In genomic region chr3:29027726-29028125, GRCm38 (mm10) we compare ENCODE assay signal across 25 mouse cellular contexts. TPM values are rescaled to one million over a fixed set of nuclear protein-coding genes. Genes with fewer than 3 reads are reported as not detected.
DNase-seq lines count a peak whose midpoint lies in the region; ATAC-seq and TF ChIP-seq lines count a peak whose summit lies in the region.
"Had no signal": no experiment of that assay in that cellular context is flagged by ENCODE, and none has a peak within 500 bp of the region (broad histone marks: within the 10 kb centered on the region; RNA-seq: fewer than 3 reads in every experiment).

No protein-coding gene starts in this region.

- no peaks in the 10 kb centered on the region for H3K27me3 ChIP-seq in cerebellum, adult 2 months (ENCODE audit: control insufficient read depth, insufficient read depth, low read length)
- no peaks in the 10 kb centered on the region for H3K27me3 ChIP-seq in midbrain, embryonic 11.5 days (ENCODE audit: control insufficient read depth, insufficient read depth, low read length)
- H3K27me3 ChIP-seq in midbrain, postnatal 0 days (ENCODE audit: insufficient read depth, low read length): no peaks in the 10 kb centered on the region
- H3K27me3 ChIP-seq: CH12.LX had no signal

- H3K4me3 ChIP-seq in cerebellum, adult 2 months (replicated peaks; ENCODE audit: insufficient read depth, low read depth, low read length): no peak overlapping the region
- no peak overlapping the region for H3K4me3 ChIP-seq in left cerebral cortex, adult 2 months
- H3K4me3 ChIP-seq in midbrain, embryonic 11.5 days (ENCODE audit: low read depth, low read length): no peak overlapping the region
- H3K4me3 ChIP-seq in midbrain, postnatal 0 days (ENCODE audit: low read depth, low read length): no peak overlapping the region

- 15% methylated on average over 2 of the region's 2 CpGs for WGBS in cerebellum, adult 2 months
- 89% methylated on average over 2 of the region's 2 CpGs for WGBS in midbrain, embryonic 11.5 days
- 89% methylated on average over 2 of the region's 2 CpGs for WGBS in midbrain, postnatal 0 days

- no peaks in the 10 kb centered on the region for H3K9me3 ChIP-seq in midbrain, embryonic 11.5 days (ENCODE audit: control insufficient read depth, low read length)
- H3K9me3 ChIP-seq in midbrain, postnatal 0 days (ENCODE audit: low read length): no peaks in the 10 kb centered on the region
- H3K9me3 ChIP-seq: G1E had no signal

- no peak overlapping the region for H3K9ac ChIP-seq in midbrain, embryonic 11.5 days (ENCODE audit: low read length)
- H3K9ac ChIP-seq in midbrain, postnatal 0 days (replicated peaks; ENCODE audit: low read length, poor library complexity, severe bottlenecking): no peak overlapping the region

- DNase-seq in cerebellum, postnatal 10 days: peak; percentile 67 to 82
- no peak for DNase-seq in cerebellum, adult 9-10 months
- peak; percentile 70 to 74 for DNase-seq in cerebellum, postnatal 14 days
- no peak for DNase-seq in cerebellum, adult 2 months
- DNase-seq in left cerebral cortex, postnatal 4 days: peak; percentile 9
- no peak for DNase-seq in left cerebral cortex, adult 2 months (ENCODE audit: extremely low spot score in 1 of 2, low spot score in 2 of 2)
- DNase-seq in midbrain, embryonic 11.5 days (ENCODE audit: low spot score, missing footprints): peak; percentile 60
- DNase-seq in midbrain, postnatal 0 days (ENCODE audit: low spot score): no peak
- DNase-seq: adrenal gland, adult 2 months; adrenal gland, adult 8-10 months; adrenal gland, postnatal 10 days; adrenal gland, postnatal 14 days; adrenal gland, postnatal 25 days; adrenal gland, postnatal 36 days; B cell, adult 2 months; cerebellum, adult 11 months; cerebellum, adult 11-12 months had no signal

- no peak for TF ChIP-seq CTCF in cerebellum, adult 2 months (IDR thresholded peaks at IDR 0.05; ENCODE audit: borderline replicate concordance, insufficient read depth, low read depth, low read length)
- no peak for TF ChIP-seq CTCF in left cerebral cortex, adult 2 months (IDR thresholded peaks at IDR 0.05)
- no peak for TF ChIP-seq CTCF in midbrain, postnatal 0 days (IDR thresholded peaks at IDR 0.05)

- H3K27ac ChIP-seq in cerebellum, adult 2 months (ENCODE audit: insufficient read depth, low read length): no peak overlapping the region
- no peak overlapping the region for H3K27ac ChIP-seq in left cerebral cortex, adult 2 months
- H3K27ac ChIP-seq in midbrain, embryonic 11.5 days (ENCODE audit: low read depth, low read length): no peak overlapping the region
- no peak overlapping the region for H3K27ac ChIP-seq in midbrain, postnatal 0 days (ENCODE audit: low read depth, low read length)

- no peaks in the 10 kb centered on the region for H3K4me1 ChIP-seq in cerebellum, adult 2 months (ENCODE audit: control insufficient read depth, insufficient read depth, low read length)
- no peaks in the 10 kb centered on the region for H3K4me1 ChIP-seq in midbrain, embryonic 11.5 days (ENCODE audit: control insufficient read depth, insufficient read depth, low read length)
- no peaks in the 10 kb centered on the region for H3K4me1 ChIP-seq in midbrain, postnatal 0 days (ENCODE audit: insufficient read depth, low read length)

- TF ChIP-seq POLR2A in cerebellum, adult 2 months (IDR thresholded peaks at IDR 0.05; ENCODE audit: borderline replicate concordance, insufficient read depth, low read length): no peak

- no peak overlapping the region for H3K4me2 ChIP-seq in midbrain, embryonic 11.5 days
- no peak overlapping the region for H3K4me2 ChIP-seq in midbrain, postnatal 0 days (ENCODE audit: low read depth, low read length, poor library complexity, severe bottlenecking)

- H3K36me3 ChIP-seq in midbrain, embryonic 11.5 days (ENCODE audit: control insufficient read depth, insufficient read depth, low read length): no peaks in the 10 kb centered on the region
- H3K36me3 ChIP-seq in midbrain, postnatal 0 days (ENCODE audit: insufficient read depth, low read length): no peaks in the 10 kb centered on the region
- H3K36me3 ChIP-seq: G1E had no signal

- no peak for ATAC-seq in midbrain, embryonic 11.5 days (ENCODE audit: low FRiP score)
- no peak for ATAC-seq in midbrain, postnatal 0 days (ENCODE audit: low FRiP score)
- ATAC-seq: activated CD4-positive, CD25-positive, alpha-beta regulatory T cell, adult 4 months; CD4-positive, CD25-positive, alpha-beta regulatory T cell, adult 4 months; Patski had no signal

- intact Hi-C loops in left cerebral cortex, postnatal 4 days (cut with DNase I): no loop called here
- intact Hi-C loops in left cerebral cortex, adult 2 months (cut with DNase I): no loop called here

RNA-seq across cellular contexts. Expression of gene Egfem1, which starts 54.1 kb away (rescaled TPM):
- polyA plus RNA-seq in cerebellum, adult 2 months (2012; rRNA removed): 1.7 and 3.6 TPM in 2 replicates
- total RNA-seq in left cerebral cortex, postnatal 4 days (2021): 10 to 100 TPM; 22.0 to 27.1 TPM
- 10 to 100 TPM; 16.9 to 21.8 TPM for total RNA-seq in left cerebral cortex, adult 2 months (2021)
- 14.7 TPM in 2 replicates for polyA plus RNA-seq in midbrain, embryonic 11.5 days (2014; fragmentation: Nextera tagmentation; extraction: Ambion mirVana)
- 12.5 and 28.6 TPM in 2 replicates for total RNA-seq in midbrain, postnatal 0 days (2014; rRNA removed)
- 5.2 TPM in 2 replicates for polyA plus RNA-seq in midbrain, postnatal 0 days (2015; fragmentation: Nextera tagmentation; extraction: Ambion mirVana)
- total RNA-seq: adrenal gland, adult 18-20 months; adrenal gland, adult 2 months; CH12.LX; MEL had no signal
- polyA plus RNA-seq: activated CD4-positive, CD25-positive, alpha-beta regulatory T cell, adult 4 months; C2C12; CD4-positive, CD25-positive, alpha-beta regulatory T cell, adult 4 months; G1E; Patski had no signal

Comparison
In these comparisons a context has a peak if more than half of its experiments do, and no peak if none do; other contexts are left out.
1. DNase-seq: peak in cerebellum, postnatal 10 days (2 of 2), cerebellum, postnatal 14 days (2 of 2), left cerebral cortex, postnatal 4 days (single experiment) and midbrain, embryonic 11.5 days (single experiment); none in cerebellum, adult 9-10 months (single experiment), cerebellum, adult 2 months (0 of 2), left cerebral cortex, adult 2 months (0 of 2) and midbrain, postnatal 0 days (single experiment).